Mouse (Mus musculus): ENCODE results near the gene Zfhx3. TPM values are rescaled to one million over a fixed set of nuclear protein-coding genes. Genes with fewer than 3 reads are reported as not detected.

Zfhx3 gene
- polyA plus RNA-seq, 1 experiment from 2014 or later: 9.2 TPM

- H3K27ac ChIP-seq: no peak overlapping the region
- ATAC-seq (replicated peaks; ENCODE audit: low FRiP score): no peak
- H3K4me2 ChIP-seq: no peak overlapping the region
- no peak overlapping the region for H3K9ac ChIP-seq
- no peak overlapping the region for H3K4me3 ChIP-seq (replicated peaks)
- H3K4me1 ChIP-seq: peaks cover 98% of the 10 kb centered on the region
- no peaks in the 10 kb centered on the region for H3K9me3 ChIP-seq (replicated peaks)
- H3K36me3 ChIP-seq: no peaks in the 10 kb centered on the region
- 11% methylated on average over 2 of the region's 2 CpGs for WGBS
- no peaks in the 10 kb centered on the region for H3K27me3 ChIP-seq
Measured at GRCm38 (mm10) chr8:108729169-108729568, 786.7 kb downstream of the Zfhx3 start.

DNA sequence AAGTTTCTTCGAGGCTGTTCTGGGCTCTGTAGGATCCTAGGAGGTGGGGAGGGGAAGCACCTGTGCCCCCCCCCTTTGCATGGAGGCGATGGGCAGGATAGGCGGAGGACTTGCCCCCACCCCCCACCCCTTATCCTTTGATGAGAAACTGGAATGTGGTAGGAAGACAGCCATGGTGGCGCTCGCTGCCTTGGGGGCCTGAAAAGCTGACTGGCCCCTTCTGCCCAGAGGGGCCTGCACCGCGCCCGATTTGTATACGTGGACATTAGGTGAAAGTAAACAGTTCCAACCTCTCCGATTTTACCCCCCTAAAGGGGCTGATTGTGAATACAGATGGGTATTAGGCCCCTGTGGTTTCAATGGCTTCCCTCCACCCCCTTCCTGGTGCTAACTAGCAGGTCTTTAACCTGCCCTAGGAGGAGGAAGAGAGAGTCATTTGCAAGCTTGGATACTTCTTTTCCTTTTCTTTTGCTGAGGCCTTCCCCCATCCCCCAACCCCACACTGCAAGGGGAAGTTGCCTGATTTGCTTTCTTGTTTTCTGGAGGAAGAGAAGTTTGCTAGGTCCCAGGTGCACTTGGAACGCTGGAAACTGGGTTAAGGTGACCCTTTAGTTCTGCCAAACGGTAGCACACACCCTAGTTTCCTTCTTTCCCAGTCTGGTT lies 787.4 kb downstream of the Zfhx3 start:
- H3K36me3 ChIP-seq: no peaks in the 10 kb centered on the region
- peak overlapping the region; percentile 52; the same call in 1 of the 2 replicates for H3K27ac ChIP-seq
- ATAC-seq (replicated peaks; ENCODE audit: low FRiP score): no peak
- no peak overlapping the region for H3K9ac ChIP-seq
- H3K4me1 ChIP-seq: peaks cover 98% of the 10 kb centered on the region
- H3K4me3 ChIP-seq (replicated peaks): no peak overlapping the region
- no peak overlapping the region for H3K4me2 ChIP-seq
- 28% methylated on average over 12 of the region's 12 CpGs for WGBS
- H3K9me3 ChIP-seq (replicated peaks): no peaks in the 10 kb centered on the region
- no peaks in the 10 kb centered on the region for H3K27me3 ChIP-seq

- H3K27me3 ChIP-seq: no peaks in the 10 kb centered on the region
- no peak overlapping the region for H3K9ac ChIP-seq
- H3K27ac ChIP-seq: peak overlapping the region; percentile 37; the same call in 1 of the 2 replicates
- H3K4me3 ChIP-seq (replicated peaks): no peak overlapping the region
- H3K4me2 ChIP-seq: no peak overlapping the region
- H3K36me3 ChIP-seq: no peaks in the 10 kb centered on the region
- peaks cover 94% of the 10 kb centered on the region for H3K4me1 ChIP-seq
- H3K9me3 ChIP-seq (replicated peaks): no peaks in the 10 kb centered on the region
- 24% methylated on average over 9 of the region's 9 CpGs for WGBS
- no peak for ATAC-seq (replicated peaks; ENCODE audit: low FRiP score)
Measured at GRCm38 (mm10) chr8:108730907-108731440, 788.5 kb downstream of the Zfhx3 start.

DNA sequence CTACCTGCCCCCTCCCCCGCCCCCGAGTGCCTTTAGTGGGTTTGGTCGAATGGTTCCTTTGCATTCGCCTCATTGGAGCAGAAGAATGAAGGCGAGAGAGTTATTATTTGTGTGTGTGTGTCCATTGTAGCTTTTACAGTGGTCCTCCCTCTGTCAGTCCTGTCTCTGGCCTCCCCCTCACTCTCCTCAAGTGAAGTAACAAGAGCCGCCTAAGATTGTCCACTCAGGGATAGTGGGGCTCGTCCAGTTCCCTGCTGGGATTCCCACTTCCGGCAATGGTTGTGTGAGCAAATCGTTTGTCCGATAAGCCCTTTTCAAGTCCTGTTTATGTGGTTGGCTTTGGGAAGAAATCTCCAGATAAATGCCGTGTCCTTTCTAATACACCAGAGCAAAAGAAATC lies 790.1 kb downstream of the Zfhx3 start:
- Histone ChIP-seq H3K4me1 (peaks cover 95% of the 10 kb centered on the region), H3K36me3 (no peaks in the 10 kb centered on the region), H3K4me3 (replicated peaks) (no peak overlapping the region), H3K4me2 (peak overlapping the region; percentile 20; the same call in 1 of the 2 replicates), H3K27me3 (no peaks in the 10 kb centered on the region), H3K9ac (no peak overlapping the region), H3K27ac (peak overlapping the region; percentile 71), H3K9me3 (replicated peaks) (no peaks in the 10 kb centered on the region)
- 20% methylated on average over 11 of the region's 11 CpGs for WGBS
- ATAC-seq (replicated peaks; ENCODE audit: low FRiP score): 0 out of 2 replicates have a peak, but pooled peaks have one; percentile 21

DNA sequence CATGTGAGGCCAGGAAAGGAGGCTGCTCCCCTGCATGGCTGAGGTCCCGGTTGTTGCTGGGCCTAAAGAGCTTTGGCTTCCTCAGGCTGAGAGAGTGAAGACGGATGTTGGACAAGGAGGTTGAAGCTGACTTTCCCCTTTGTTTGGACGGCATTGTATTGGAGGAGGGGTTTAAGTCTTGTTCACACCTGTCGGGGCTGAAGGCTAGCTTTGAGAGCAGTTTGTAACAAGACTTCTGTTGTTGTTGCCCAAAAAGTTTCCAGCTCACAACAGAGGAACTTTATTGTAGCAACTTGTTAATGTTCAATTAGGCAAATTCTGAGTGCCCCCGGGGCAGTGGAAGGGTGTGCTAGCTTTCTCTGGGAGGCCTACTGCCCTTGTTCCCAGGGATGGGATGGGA lies 790.9 kb downstream of the Zfhx3 start:
- Histone ChIP-seq H3K27ac (peak overlapping the region; percentile 71), H3K36me3 (no peaks in the 10 kb centered on the region), H3K9me3 (replicated peaks) (no peaks in the 10 kb centered on the region), H3K4me1 (peaks cover 94% of the 10 kb centered on the region), H3K4me3 (replicated peaks) (no peak overlapping the region), H3K9ac (no peak overlapping the region), H3K27me3 (no peaks in the 10 kb centered on the region), H3K4me2 (no peak overlapping the region)
- WGBS: 60% methylated on average over 5 of the region's 5 CpGs
- no peak for ATAC-seq (replicated peaks; ENCODE audit: low FRiP score)

- H3K27ac ChIP-seq: peak overlapping the region; percentile 37
- H3K27me3 ChIP-seq: no peaks in the 10 kb centered on the region
- ATAC-seq (replicated peaks; ENCODE audit: low FRiP score): 0 out of 2 replicates have a peak, but pooled peaks have one; percentile 12
- no peaks in the 10 kb centered on the region for H3K36me3 ChIP-seq
- WGBS: 14% methylated on average over 9 of the region's 9 CpGs
- H3K9ac ChIP-seq: no peak overlapping the region
- no peaks in the 10 kb centered on the region for H3K9me3 ChIP-seq (replicated peaks)
- H3K4me2 ChIP-seq: 0 out of 2 replicates have a peak overlapping the region, but pooled peaks have one; percentile 19
- H3K4me1 ChIP-seq: peaks cover 64% of the 10 kb centered on the region
- H3K4me3 ChIP-seq (replicated peaks): no peak overlapping the region
Measured at GRCm38 (mm10) chr8:108736442-108736841, 794.0 kb downstream of the Zfhx3 start.

DNA sequence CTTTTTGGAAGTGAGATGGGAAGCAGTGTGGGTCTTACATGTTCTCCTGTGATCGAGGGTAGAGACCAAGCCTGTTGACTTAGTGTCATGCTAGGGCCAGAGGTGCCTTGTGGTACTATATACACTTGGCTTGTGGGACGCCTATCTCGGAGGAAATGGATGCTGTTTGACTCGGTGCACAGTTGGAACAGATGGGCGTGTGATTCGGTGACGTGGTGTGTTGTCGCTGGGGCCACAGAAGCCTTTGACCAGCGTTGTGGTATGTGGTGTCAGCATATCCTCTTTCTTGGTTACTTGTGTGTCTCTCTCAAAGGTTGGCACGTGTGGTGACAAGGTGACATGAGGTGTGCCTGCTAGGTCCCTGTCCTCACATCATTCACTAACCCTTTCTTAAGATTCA lies 795.7 kb downstream of the Zfhx3 start:
- Histone ChIP-seq H3K9me3 (replicated peaks) (no peaks in the 10 kb centered on the region), H3K27ac (no peak overlapping the region), H3K36me3 (no peaks in the 10 kb centered on the region), H3K4me1 (peaks cover 48% of the 10 kb centered on the region), H3K4me3 (replicated peaks) (no peak overlapping the region), H3K9ac (no peak overlapping the region), H3K4me2 (no peak overlapping the region), H3K27me3 (no peaks in the 10 kb centered on the region)
- WGBS: 89% methylated on average over 10 of the region's 10 CpGs
- ATAC-seq (replicated peaks; ENCODE audit: low FRiP score): no peak

- Histone ChIP-seq H3K9me3 (replicated peaks) (no peaks in the 10 kb centered on the region), H3K27ac (no peak overlapping the region), H3K27me3 (no peaks in the 10 kb centered on the region), H3K4me2 (no peak overlapping the region), H3K9ac (no peak overlapping the region), H3K36me3 (no peaks in the 10 kb centered on the region), H3K4me1 (peaks cover 43% of the 10 kb centered on the region), H3K4me3 (replicated peaks) (no peak overlapping the region)
- WGBS: 75% methylated on average over 6 of the region's 6 CpGs
- ATAC-seq (replicated peaks; ENCODE audit: low FRiP score): no peak
Measured at GRCm38 (mm10) chr8:108739517-108739916, 797.1 kb downstream of the Zfhx3 start.

GRCm38 (mm10) chr8:108740443-108740842 lies 798.0 kb downstream of the Zfhx3 start:
- Histone ChIP-seq H3K36me3 (no peaks in the 10 kb centered on the region), H3K27ac (no peak overlapping the region), H3K27me3 (no peaks in the 10 kb centered on the region), H3K9ac (no peak overlapping the region), H3K4me1 (peaks cover 41% of the 10 kb centered on the region), H3K4me3 (replicated peaks) (no peak overlapping the region), H3K4me2 (no peak overlapping the region), H3K9me3 (replicated peaks) (no peaks in the 10 kb centered on the region)
- 82% methylated on average over 13 of the region's 13 CpGs for WGBS
- no peak for ATAC-seq (replicated peaks; ENCODE audit: low FRiP score)

DNA sequence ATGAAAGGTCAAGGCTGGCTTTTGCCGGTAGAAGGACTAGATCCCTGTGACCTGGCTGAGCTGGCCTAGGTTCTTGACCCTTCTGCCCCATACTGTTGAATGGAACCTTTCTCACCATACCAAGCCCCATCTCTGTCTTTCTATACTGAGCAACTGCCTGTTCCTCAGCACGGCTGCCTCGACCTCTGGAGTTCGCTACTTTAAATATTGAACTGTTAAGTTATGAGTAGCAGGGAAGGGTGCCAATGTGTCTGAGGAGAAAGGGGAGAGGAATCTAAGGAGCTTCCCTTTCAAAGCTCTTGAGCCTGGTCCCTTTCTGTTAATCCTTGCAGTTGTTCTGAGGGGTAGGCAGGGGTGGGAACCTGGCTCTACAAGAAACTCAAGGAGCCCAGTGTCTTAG lies 799.2 kb downstream of the Zfhx3 start:
- H3K27ac ChIP-seq: no peak overlapping the region
- H3K9ac ChIP-seq: no peak overlapping the region
- H3K4me3 ChIP-seq (replicated peaks): no peak overlapping the region
- WGBS: 77% methylated on average over 4 of the region's 4 CpGs
- H3K9me3 ChIP-seq (replicated peaks): no peaks in the 10 kb centered on the region
- H3K4me2 ChIP-seq: no peak overlapping the region
- H3K4me1 ChIP-seq: peaks cover 35% of the 10 kb centered on the region
- H3K27me3 ChIP-seq: no peaks in the 10 kb centered on the region
- H3K36me3 ChIP-seq: no peaks in the 10 kb centered on the region
- ATAC-seq (replicated peaks; ENCODE audit: low FRiP score): no peak

GRCm38 (mm10) chr8:108742465-108742864 lies 800.0 kb downstream of the Zfhx3 start:
- 74% methylated on average over 10 of the region's 10 CpGs for WGBS
- H3K4me1 ChIP-seq: peaks cover 27% of the 10 kb centered on the region
- no peaks in the 10 kb centered on the region for H3K27me3 ChIP-seq
- H3K4me2 ChIP-seq: no peak overlapping the region
- H3K36me3 ChIP-seq: no peaks in the 10 kb centered on the region
- no peak overlapping the region for H3K9ac ChIP-seq
- H3K4me3 ChIP-seq (replicated peaks): no peak overlapping the region
- H3K27ac ChIP-seq: no peak overlapping the region
- no peaks in the 10 kb centered on the region for H3K9me3 ChIP-seq (replicated peaks)
- ATAC-seq (replicated peaks; ENCODE audit: low FRiP score): no peak

- Histone ChIP-seq H3K4me3 (replicated peaks) (no peak overlapping the region), H3K9me3 (replicated peaks) (no peaks in the 10 kb centered on the region), H3K4me1 (peaks cover 27% of the 10 kb centered on the region), H3K27me3 (no peaks in the 10 kb centered on the region), H3K4me2 (no peak overlapping the region), H3K27ac (no peak overlapping the region), H3K36me3 (no peaks in the 10 kb centered on the region), H3K9ac (no peak overlapping the region)
- ATAC-seq (replicated peaks; ENCODE audit: low FRiP score): no peak
- 59% methylated on average over 7 of the region's 7 CpGs for WGBS
Measured at GRCm38 (mm10) chr8:108743238-108743637, 800.8 kb downstream of the Zfhx3 start.
